Mouse (Mus musculus) frontal cortex, postnatal 10 days (tissue): ENCODE data around the gene Stap2.

Source experiments
- DNase-seq, 2 experiments: peaks; one replicate each; pipeline ENCODE4 v3.0.0; 2022; ENCODE audit warnings: low spot score in 2 of 2, mixed read lengths in 1 of 2

Stap2 gene

GRCm38 (mm10) chr17:56007444-56008355 lies 2.3 kb upstream of the Stap2 start:
- DNase-seq: no peak

- DNase-seq: no peak
These were observed 1.6 kb upstream of the Stap2 start for GRCm38 (mm10) chr17:56006956-56007355.

- no peak for DNase-seq
These were observed 2.4 kb downstream of the Stap2 start for GRCm38 (mm10) chr17:56003000-56003399.

- no peak for DNase-seq
These were observed 5.4 kb downstream of the Stap2 start for GRCm38 (mm10) chr17:55999794-56000499.

GRCm38 (mm10) chr17:55996007-55996406 lies 9.4 kb downstream of the Stap2 start:
- DNase-seq: no peak

- no peak for DNase-seq
These were observed 15.0 kb downstream of the Stap2 start for GRCm38 (mm10) chr17:55990278-55990898.

- peak; percentile 76 to 81 for DNase-seq
These were observed 19.1 kb downstream of the Stap2 start, which contains the start of gene Fsd1 for GRCm38 (mm10) chr17:55986030-55986961. Fsd1 (plus strand) TSS chr17:55986509.

- no peak for DNase-seq
These were observed 28.1 kb downstream of the Stap2 start for GRCm38 (mm10) chr17:55977301-55977700.

- peak in 1 of 2 experiments; percentile 78 for DNase-seq
These were observed 29.0 kb downstream of the Stap2 start for GRCm38 (mm10) chr17:55976255-55976862.

- DNase-seq: no peak
These were observed 33.9 kb downstream of the Stap2 start for GRCm38 (mm10) chr17:55971453-55971852.

GRCm38 (mm10) chr17:55969966-55970891 lies 35.2 kb downstream of the Stap2 start, which contains the start of gene Shd:
Shd (plus strand) TSS chr17:55970467.
- peak in 1 of 2 experiments; percentile 49 for DNase-seq

- peak in 1 of 2 experiments; percentile 57 for DNase-seq
These were observed 35.8 kb downstream of the Stap2 start for GRCm38 (mm10) chr17:55969560-55969959.

- DNase-seq: no peak
These were observed 37.2 kb downstream of the Stap2 start for GRCm38 (mm10) chr17:55968210-55968609.

- DNase-seq: no peak
These were observed 38.2 kb downstream of the Stap2 start for GRCm38 (mm10) chr17:55967186-55967585.

GRCm38 (mm10) chr17:55964996-55965395 lies 40.4 kb downstream of the Stap2 start:
- DNase-seq: peak in 1 of 2 experiments; percentile 8

- peak in 1 of 2 experiments; percentile 5 for DNase-seq
These were observed 40.9 kb downstream of the Stap2 start for GRCm38 (mm10) chr17:55964496-55964895.

- DNase-seq: peak in 1 of 2 experiments; percentile 6
These were observed 42.2 kb downstream of the Stap2 start for GRCm38 (mm10) chr17:55963171-55963570.

- DNase-seq: peak in 1 of 2 experiments; percentile 6
These were observed 43.8 kb downstream of the Stap2 start for GRCm38 (mm10) chr17:55961631-55962030.

- peak; percentile 5 to 8 for DNase-seq
These were observed 44.6 kb downstream of the Stap2 start for GRCm38 (mm10) chr17:55960791-55961190.
